Mouse (Mus musculus): ENCODE measurements around the gene Myrip. TPM values are rescaled to one million over a fixed set of nuclear protein-coding genes. Genes with fewer than 3 reads are reported as not detected.
"Not testable (repeated sequence)": the region's sequence is repeated elsewhere in the genome, so short reads cannot be mapped to it uniquely, and the experiment has no call there.

The Myrip gene
- total RNA-seq, 2 experiments from 2014 or later: 0.26 to 0.39 TPM

DNA sequence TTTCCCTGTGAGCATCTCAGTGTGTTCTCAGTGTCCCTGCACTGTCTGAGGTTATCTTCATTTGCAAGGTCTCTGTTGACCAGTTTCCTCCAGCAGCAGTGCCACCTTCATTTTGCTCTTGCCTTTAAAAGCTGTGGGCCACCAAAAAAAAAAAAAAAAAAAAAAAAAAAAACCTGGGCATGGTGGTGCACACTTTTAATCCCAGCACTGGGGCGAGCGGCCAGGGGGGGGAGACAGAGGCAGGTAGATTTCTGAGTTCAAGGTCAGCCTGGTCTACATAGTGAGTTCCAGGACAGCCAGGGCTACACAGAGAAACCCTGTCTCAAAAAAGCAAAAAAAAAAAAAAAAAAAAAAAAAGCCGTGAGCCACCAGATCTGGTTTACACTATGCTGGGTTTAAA lies 29.7 kb downstream of the Myrip start:
- not testable (repeated sequence) for DNase-seq (ENCODE audit: low spot score in 2 of 2)

DNA sequence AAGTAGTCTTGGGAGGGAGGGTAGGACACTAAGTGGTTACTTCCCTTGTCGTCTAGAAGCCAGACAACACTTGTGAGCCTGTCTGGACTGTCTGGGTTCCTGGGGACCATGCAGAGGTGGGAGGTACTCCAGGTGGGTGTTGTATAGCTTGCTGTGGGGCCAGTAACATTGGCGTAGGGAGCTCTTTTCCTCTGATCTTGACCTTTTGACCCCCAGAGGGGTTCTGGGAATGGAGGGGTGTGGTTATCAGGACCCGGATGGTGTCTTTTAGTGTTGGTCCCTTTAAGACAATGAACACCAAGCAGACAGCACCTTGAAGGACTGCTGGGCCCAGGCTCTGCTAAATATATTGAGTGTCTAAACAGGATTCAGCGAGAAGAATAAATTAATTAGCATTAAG lies 36.9 kb downstream of the Myrip start:
- no peak for DNase-seq (ENCODE audit: low spot score in 2 of 2)

DNA sequence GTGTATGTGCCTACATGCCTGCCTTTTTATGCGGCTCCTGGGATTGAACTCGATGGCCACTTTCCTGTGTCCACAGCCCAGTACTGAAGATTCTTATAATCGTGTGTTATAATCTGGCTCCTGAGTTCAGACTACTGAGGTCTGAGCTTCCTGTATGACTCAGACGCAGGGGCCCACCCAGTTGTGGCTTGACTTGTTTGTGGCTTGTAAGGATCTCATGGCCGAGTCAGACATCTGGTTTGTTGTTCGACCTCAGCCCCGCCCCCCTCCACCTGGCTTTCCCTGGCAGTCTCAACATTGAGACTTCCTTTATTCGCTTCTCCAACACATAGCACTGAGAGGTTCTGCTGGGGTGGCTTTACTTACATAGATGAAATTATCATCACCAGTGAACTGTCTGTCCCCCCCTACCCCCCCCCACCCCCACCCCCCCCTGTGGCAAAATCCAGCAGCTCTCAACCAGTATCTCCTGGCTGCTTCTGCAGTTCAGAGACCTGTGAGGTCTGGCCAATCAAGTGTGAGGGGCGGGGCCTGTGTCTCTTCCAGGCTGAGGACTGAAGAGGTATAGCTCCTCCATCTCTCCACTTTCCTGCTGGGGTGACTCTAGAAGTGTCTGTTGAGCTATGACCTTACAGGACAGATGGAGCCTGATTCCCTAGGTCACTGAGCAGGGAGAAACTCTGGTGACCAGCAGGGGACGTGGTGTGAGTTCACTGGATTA lies 38.8 kb downstream of the Myrip start:
- no peak for DNase-seq (ENCODE audit: low spot score in 2 of 2)

GRCm38 (mm10) chr9:120343123-120343790 lies 41.9 kb downstream of the Myrip start:
- no peak for DNase-seq (ENCODE audit: low spot score in 2 of 2)

- peak in 1 of 2 experiments; percentile 24 for DNase-seq (ENCODE audit: low spot score in 2 of 2)
Measured at GRCm38 (mm10) chr9:120345651-120346151, 44.4 kb downstream of the Myrip start.

DNA sequence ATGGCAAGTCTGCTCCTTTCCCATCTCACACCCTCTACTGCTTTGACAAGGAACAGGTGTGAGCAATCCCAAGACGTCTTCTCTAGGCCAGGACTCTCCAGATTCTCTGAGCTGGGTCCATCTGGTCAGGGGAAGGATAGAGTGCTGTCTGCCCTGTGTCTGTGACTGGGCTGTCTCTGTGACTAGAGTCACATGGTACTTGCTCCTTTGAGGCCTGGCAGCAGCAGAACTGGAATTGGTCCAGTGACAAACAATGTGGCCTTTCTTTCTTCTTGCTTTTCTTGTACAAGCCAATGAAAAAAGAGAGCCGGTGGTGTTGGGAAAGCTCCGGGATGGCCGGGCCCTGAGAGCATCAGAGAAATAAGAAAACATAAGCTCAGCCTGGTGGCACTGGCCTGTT lies 47.8 kb downstream of the Myrip start:
- no peak for DNase-seq (ENCODE audit: low spot score in 2 of 2)

GRCm38 (mm10) chr9:120350346-120350745 lies 49.0 kb downstream of the Myrip start:
- no peak for DNase-seq (ENCODE audit: low spot score in 2 of 2)

GRCm38 (mm10) chr9:120351061-120351460 lies 49.7 kb downstream of the Myrip start:
- DNase-seq (ENCODE audit: low spot score in 2 of 2): no peak

- DNase-seq (ENCODE audit: low spot score in 2 of 2): no peak
Measured at GRCm38 (mm10) chr9:120351474-120351873, 50.2 kb downstream of the Myrip start.

- DNase-seq (ENCODE audit: low spot score in 2 of 2): no peak
Measured at GRCm38 (mm10) chr9:120353036-120353435, 51.7 kb downstream of the Myrip start.

GRCm38 (mm10) chr9:120353967-120354366 lies 52.7 kb downstream of the Myrip start:
- no peak for DNase-seq (ENCODE audit: low spot score in 2 of 2)

- DNase-seq (ENCODE audit: low spot score in 2 of 2): no peak
Measured at GRCm38 (mm10) chr9:120354550-120355345, 53.4 kb downstream of the Myrip start.

- DNase-seq (ENCODE audit: low spot score in 2 of 2): no peak
Measured at GRCm38 (mm10) chr9:120356490-120356889, 55.2 kb downstream of the Myrip start.

DNA sequence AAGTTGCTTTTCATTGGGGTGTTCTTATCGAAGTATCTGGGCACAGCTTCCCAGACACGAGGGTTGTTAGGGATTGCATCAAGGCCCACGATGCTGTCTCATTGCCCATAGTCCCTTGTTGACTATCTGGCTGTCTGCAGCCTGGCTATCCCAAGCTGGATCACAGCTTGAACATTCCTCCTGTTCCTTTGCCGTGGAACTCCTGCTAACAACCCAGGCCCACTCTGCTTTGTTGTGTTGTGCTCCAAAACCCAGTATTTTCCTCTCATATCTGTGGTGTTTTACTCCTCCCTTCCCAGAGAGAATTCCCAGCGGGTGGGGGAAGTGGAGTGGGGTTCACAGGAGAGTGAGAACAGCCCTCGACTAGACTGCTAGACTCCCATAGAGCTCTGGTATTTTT lies 56.7 kb downstream of the Myrip start:
- no peak for DNase-seq (ENCODE audit: low spot score in 2 of 2)

DNA sequence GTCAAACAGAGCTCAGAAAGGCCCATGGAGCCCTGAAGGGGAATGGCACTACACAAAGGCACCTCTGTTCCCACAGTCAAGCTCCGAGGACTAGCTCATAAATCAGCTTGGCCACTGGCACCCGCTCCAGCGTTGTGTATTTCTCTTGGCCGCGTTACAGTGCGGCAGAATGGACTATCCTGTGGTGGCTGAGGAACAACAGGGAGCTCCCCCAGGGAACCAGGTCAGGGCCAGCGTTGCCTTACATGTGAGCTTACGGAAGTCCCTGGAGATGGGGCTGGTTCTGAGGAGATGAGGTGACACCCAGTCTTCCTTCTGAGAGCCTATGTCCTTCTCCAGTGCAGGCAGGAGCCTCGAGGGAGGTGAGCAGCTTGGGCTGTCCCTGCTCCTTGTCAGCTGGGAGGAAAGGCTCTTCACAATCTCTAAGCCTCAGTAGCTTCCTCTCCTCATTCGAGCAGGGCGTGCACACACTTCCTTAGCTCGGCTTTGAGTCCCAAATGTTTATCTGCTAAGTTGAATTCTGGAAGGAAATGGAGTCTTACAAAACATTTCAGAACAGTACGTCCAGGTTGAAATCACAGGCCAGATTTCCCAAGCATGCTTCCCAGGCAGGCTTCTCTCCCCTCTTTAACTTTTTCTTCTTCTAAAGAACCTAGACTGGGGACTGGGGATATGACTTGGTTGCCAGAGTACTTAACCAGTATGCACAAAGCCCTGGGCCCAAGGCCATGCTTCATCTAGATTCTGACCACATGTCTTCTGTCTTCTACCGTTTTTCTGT lies 59.3 kb downstream of the Myrip start:
- DNase-seq (ENCODE audit: low spot score in 2 of 2): peak in 1 of 2 experiments; percentile 23

DNA sequence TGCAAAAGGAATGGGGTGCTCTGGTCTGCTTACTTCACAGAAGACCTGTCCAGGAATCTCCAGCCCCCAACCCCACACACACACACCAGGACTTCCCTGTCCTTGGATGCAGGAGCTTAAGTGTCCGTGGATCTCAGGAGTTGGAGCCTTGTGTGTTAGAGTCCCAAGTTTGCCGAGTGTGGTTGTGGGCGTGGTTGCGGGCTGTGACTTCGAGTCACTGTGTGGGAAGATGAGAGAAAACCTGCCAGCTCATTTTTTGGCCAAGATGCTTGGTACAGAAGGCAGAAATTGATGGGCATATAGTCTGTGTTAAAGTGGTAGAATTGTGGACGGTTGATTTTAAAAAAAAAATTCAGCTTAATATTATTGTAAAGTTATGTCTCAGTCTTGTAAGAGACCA lies 60.3 kb downstream of the Myrip start:
- no peak for DNase-seq (ENCODE audit: low spot score in 2 of 2)

GRCm38 (mm10) chr9:120362684-120363083 lies 61.4 kb downstream of the Myrip start:
- DNase-seq (ENCODE audit: low spot score in 2 of 2): no peak

- DNase-seq (ENCODE audit: low spot score in 2 of 2): no peak
Measured at GRCm38 (mm10) chr9:120364653-120365283, 63.5 kb downstream of the Myrip start.

GRCm38 (mm10) chr9:120367526-120367925 lies 66.2 kb downstream of the Myrip start:
- DNase-seq (ENCODE audit: low spot score in 2 of 2): no peak

GRCm38 (mm10) chr9:120371633-120372032 lies 70.3 kb downstream of the Myrip start:
- no peak for DNase-seq (ENCODE audit: low spot score in 2 of 2)
